Mouse (Mus musculus) WW6 (cell line): ENCODE measurements around the gene Osr1.

Experiments
- DNase-seq: peaks from one replicate; pipeline ENCODE4 v3.0.0-alpha.2; 2013; ENCODE audit warnings: low read depth, low spot score

The Osr1 gene

GRCm38 (mm10) chr12:9569971-9570370 lies at the start of gene Osr1:
Gene Osr1 (plus strand): TSS chr12:9570116.
- DNase-seq = no peak

GRCm38 (mm10) chr12:9550328-9550727 lies 19.6 kb upstream of the Osr1 start:
- DNase-seq = no peak

- DNase-seq = no peak
These were observed 5.0 kb upstream of the Osr1 start for GRCm38 (mm10) chr12:9564956-9565355.

GRCm38 (mm10) chr12:9570496-9570995 lies 630 bp downstream of the Osr1 start:
- no peak for DNase-seq

- no peak for DNase-seq
These were observed 1.5 kb downstream of the Osr1 start for GRCm38 (mm10) chr12:9571276-9571940.

- DNase-seq = no peak
These were observed 2.1 kb downstream of the Osr1 start for GRCm38 (mm10) chr12:9572022-9572421.

GRCm38 (mm10) chr12:9573682-9574081 lies 3.8 kb downstream of the Osr1 start:
- no peak for DNase-seq

- DNase-seq = no peak
These were observed 4.4 kb downstream of the Osr1 start for GRCm38 (mm10) chr12:9574244-9574871.

- no peak for DNase-seq
These were observed 5.5 kb downstream of the Osr1 start for GRCm38 (mm10) chr12:9575158-9576042.

GRCm38 (mm10) chr12:9576043-9576538 lies 6.2 kb downstream of the Osr1 start:
- no peak for DNase-seq

- DNase-seq = no peak
These were observed 7.7 kb downstream of the Osr1 start for GRCm38 (mm10) chr12:9577610-9578009.

- DNase-seq = no peak
These were observed 8.7 kb downstream of the Osr1 start for GRCm38 (mm10) chr12:9578591-9578990.

GRCm38 (mm10) chr12:9579301-9580030 lies 9.6 kb downstream of the Osr1 start:
- no peak for DNase-seq

- no peak for DNase-seq
These were observed 10.4 kb downstream of the Osr1 start for GRCm38 (mm10) chr12:9580041-9580905.

- no peak for DNase-seq
These were observed 11.1 kb downstream of the Osr1 start for GRCm38 (mm10) chr12:9581011-9581410.

GRCm38 (mm10) chr12:9581506-9581905 lies 11.6 kb downstream of the Osr1 start:
- no peak for DNase-seq

GRCm38 (mm10) chr12:9582248-9582995 lies 12.5 kb downstream of the Osr1 start:
- no peak for DNase-seq

GRCm38 (mm10) chr12:9583380-9583779 lies 13.5 kb downstream of the Osr1 start:
- no peak for DNase-seq

- no peak for DNase-seq
These were observed 14.6 kb downstream of the Osr1 start for GRCm38 (mm10) chr12:9584366-9585084.
